Mouse (Mus musculus) kidney, adult 2 months (tissue): ENCODE results near the gene Matn1.
A peak's percentile ranks its signal among the peaks of the same experiment; 100 is the strongest.

Experiments used
- CTCF ChIP-seq: fragments of 200-500 bp; conservative IDR thresholded peaks from 2 replicates; pipeline ENCODE4 v1.5.1; 2011; ENCODE audit warnings: low read depth, mild to moderate bottlenecking, control low read depth, low read length, moderate library complexity, mixed read lengths; ENCODE audit not compliant: insufficient read depth, insufficient read length
- POLR2A ChIP-seq: fragments of 200-500 bp; IDR thresholded peaks from one replicate; pipeline ENCODE4 v1.6.1; 2011; ENCODE audit warnings: low read depth, low read length, control low read depth

GRCm38 (mm10) chr4:130960118-130960734 is 16.0 kb downstream of the Matn1 start:
- TF ChIP-seq CTCF (peak; percentile 96), POLR2A (no peak)
